In the genomic region with DNA sequence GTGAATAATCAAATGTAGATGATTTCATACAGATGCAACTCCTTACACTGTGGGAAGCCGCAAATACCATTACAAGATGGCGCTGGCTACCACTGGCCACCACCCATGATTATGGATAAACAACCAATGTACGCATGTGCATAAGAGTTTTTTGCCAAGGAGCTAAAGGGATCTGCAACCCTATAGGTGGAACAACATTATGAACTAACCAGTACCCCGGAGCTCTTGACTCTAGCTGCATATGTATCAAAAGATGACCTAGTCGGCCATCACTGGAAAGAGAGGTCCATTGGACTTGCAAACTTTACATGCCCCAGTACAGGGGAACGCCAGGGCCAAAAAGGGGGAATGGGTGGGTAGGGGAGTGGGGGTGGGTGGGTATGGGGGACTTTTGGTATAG, we compare ENCODE assay signal across 19 mouse cellular contexts. TPM values are rescaled to one million over a fixed set of nuclear protein-coding genes. Genes with fewer than 3 reads are reported as not detected.
A peak's percentile ranks its signal among the peaks of the same experiment; 100 is the strongest.
DNase-seq lines count a peak whose midpoint lies in the region; ATAC-seq lines count a peak whose summit lies in the region.
"Not testable (repeated sequence)": the region's sequence is repeated elsewhere in the genome, so short reads cannot be mapped to it uniquely, and the experiment has no call there.
"Had no signal": no experiment of that assay in that cellular context is flagged by ENCODE, and none has a peak within 500 bp of the region (broad histone marks: within the 10 kb centered on the region; RNA-seq: fewer than 3 reads in every experiment).

No protein-coding gene starts in this region.

- DNase-seq in forebrain, embryonic 11.5 days (ENCODE audit: low spot score); limb, embryonic 11.5 days (ENCODE audit: low spot score); midbrain, embryonic 14.5 days: not testable (repeated sequence)

- H3K4me3 ChIP-seq in forebrain, embryonic 11.5 days (ENCODE audit: low read depth, low read length); heart, embryonic 12.5 days; hindbrain, embryonic 15.5 days; limb, embryonic 11.5 days (ENCODE audit: low read depth, low read length); lung, embryonic 15.5 days; midbrain, embryonic 14.5 days (replicated peaks; ENCODE audit: low read depth, low read length); neural tube, embryonic 13.5 days: not testable (repeated sequence)

- not testable (repeated sequence) for H3K4me1 ChIP-seq in forebrain, embryonic 11.5 days (replicated peaks; ENCODE audit: control insufficient read depth, insufficient read depth, low read length); heart, embryonic 12.5 days (replicated peaks); hindbrain, embryonic 15.5 days (replicated peaks); limb, embryonic 11.5 days (ENCODE audit: control insufficient read depth, insufficient read depth, low read length); lung, embryonic 15.5 days; midbrain, embryonic 14.5 days (ENCODE audit: control insufficient read depth, insufficient read depth, low read length); neural tube, embryonic 13.5 days (replicated peaks)

- not testable (repeated sequence) for H3K9ac ChIP-seq in forebrain, embryonic 11.5 days (ENCODE audit: low read length); heart, embryonic 12.5 days; hindbrain, embryonic 15.5 days; limb, embryonic 11.5 days (ENCODE audit: low read length); lung, embryonic 15.5 days; midbrain, embryonic 14.5 days (replicated peaks; ENCODE audit: low read length); neural tube, embryonic 13.5 days

- H3K36me3 ChIP-seq in forebrain, embryonic 11.5 days (ENCODE audit: control insufficient read depth, insufficient read depth, low read length); heart, embryonic 12.5 days; hindbrain, embryonic 15.5 days; limb, embryonic 11.5 days (ENCODE audit: control insufficient read depth, insufficient read depth, low read length); lung, embryonic 15.5 days; midbrain, embryonic 14.5 days (ENCODE audit: control insufficient read depth, insufficient read depth, low read length); neural tube, embryonic 13.5 days: not testable (repeated sequence)

- not testable (repeated sequence) for H3K9me3 ChIP-seq in forebrain, embryonic 11.5 days (ENCODE audit: control insufficient read depth, low read length); heart, embryonic 12.5 days (replicated peaks); hindbrain, embryonic 15.5 days; limb, embryonic 11.5 days (ENCODE audit: control insufficient read depth, low read length); lung, embryonic 15.5 days; midbrain, embryonic 14.5 days (ENCODE audit: control insufficient read depth, low read length); neural tube, embryonic 13.5 days

- not testable (repeated sequence) for H3K27ac ChIP-seq in forebrain, embryonic 11.5 days (ENCODE audit: low read depth, low read length); heart, embryonic 12.5 days (ENCODE audit: poor library complexity, severe bottlenecking); hindbrain, embryonic 15.5 days (replicated peaks); limb, embryonic 11.5 days (replicated peaks; ENCODE audit: low read depth, low read length); lung, embryonic 15.5 days; midbrain, embryonic 14.5 days (replicated peaks; ENCODE audit: low read depth, low read length); neural tube, embryonic 13.5 days (replicated peaks)

- WGBS in forebrain, embryonic 11.5 days, result 91% methylated on average over 5 of the region's 6 CpGs
- 88% methylated on average over 6 of the region's 6 CpGs for WGBS in heart, embryonic 12.5 days
- WGBS in hindbrain, embryonic 15.5 days, result 94% methylated on average over 6 of the region's 6 CpGs
- 93% methylated on average over 5 of the region's 6 CpGs for WGBS in limb, embryonic 11.5 days
- 87% methylated on average over 6 of the region's 6 CpGs for WGBS in lung, embryonic 15.5 days
- 91% methylated on average over 5 of the region's 6 CpGs for WGBS in midbrain, embryonic 14.5 days
- 94% methylated on average over 6 of the region's 6 CpGs for WGBS in neural tube, embryonic 13.5 days

- H3K27me3 ChIP-seq in forebrain, embryonic 11.5 days (ENCODE audit: control insufficient read depth, insufficient read depth, low read length); heart, embryonic 12.5 days (replicated peaks); hindbrain, embryonic 15.5 days; limb, embryonic 11.5 days (ENCODE audit: control insufficient read depth, insufficient read depth, low read length); lung, embryonic 15.5 days; midbrain, embryonic 14.5 days (ENCODE audit: control insufficient read depth, insufficient read depth, low read length); neural tube, embryonic 13.5 days: not testable (repeated sequence)

- not testable (repeated sequence) for H3K4me2 ChIP-seq in forebrain, embryonic 11.5 days (ENCODE audit: low read depth, low read length, severe bottlenecking); heart, embryonic 12.5 days; hindbrain, embryonic 15.5 days; limb, embryonic 11.5 days (ENCODE audit: low read depth, severe bottlenecking); lung, embryonic 15.5 days; midbrain, embryonic 14.5 days (ENCODE audit: low read length); neural tube, embryonic 13.5 days

- ATAC-seq in forebrain, embryonic 11.5 days (replicated peaks; ENCODE audit: low FRiP score), result peak; percentile 70; the same call in 1 of the 2 replicates
- peak; percentile 68; the same call in 1 of the 2 replicates for ATAC-seq in heart, embryonic 12.5 days (ENCODE audit: insufficient number of reproducible peaks, low FRiP score)
- peak; percentile 73 for ATAC-seq in hindbrain, embryonic 15.5 days (ENCODE audit: low FRiP score, low read depth)
- peak; percentile 68; the same call in 1 of the 2 replicates for ATAC-seq in limb, embryonic 11.5 days (ENCODE audit: insufficient number of reproducible peaks, low FRiP score, low TSS enrichment, low read depth)
- peak; percentile 70 for ATAC-seq in lung, embryonic 15.5 days (ENCODE audit: borderline replicate concordance, extremely low read depth, low FRiP score, low TSS enrichment)
- peak; percentile 60; the same call in 1 of the 2 replicates for ATAC-seq in midbrain, embryonic 14.5 days (ENCODE audit: low FRiP score, low TSS enrichment)
- ATAC-seq in neural tube, embryonic 13.5 days (ENCODE audit: low read depth), result peak; percentile 27

RNA-seq across cellular contexts. Expression of a gene that starts 21.2 kb away (rescaled TPM):
- polyA plus RNA-seq in forebrain, embryonic 11.5 days (2014; fragmentation: Nextera tagmentation; extraction: Ambion mirVana), result not detected in 2 replicates
- polyA plus RNA-seq in heart, embryonic 12.5 days (2016; fragmentation: Nextera tagmentation; extraction: Ambion mirVana), result not detected in 2 replicates
- polyA plus RNA-seq in hindbrain, embryonic 15.5 days (2015; fragmentation: Nextera tagmentation; extraction: Ambion mirVana), result not detected in 2 replicates
- not detected in 2 replicates for polyA plus RNA-seq in limb, embryonic 11.5 days (2014; fragmentation: Nextera tagmentation; extraction: Ambion mirVana)
- polyA plus RNA-seq in lung, embryonic 15.5 days (2015; fragmentation: Nextera tagmentation; extraction: Ambion mirVana), result not detected in 2 replicates
- not detected in 2 replicates for polyA plus RNA-seq in midbrain, embryonic 14.5 days (2014; fragmentation: Nextera tagmentation; extraction: Ambion mirVana)
- not detected in 2 replicates for polyA plus RNA-seq in neural tube, embryonic 13.5 days (2015; fragmentation: Nextera tagmentation; extraction: Ambion mirVana)
- polyA plus RNA-seq: CD4-positive, CD25-positive, alpha-beta regulatory T cell, adult 4 months; embryonic facial prominence, embryonic 14.5 days; erythroblast, embryonic 14.5 days; forebrain, embryonic 14.5 days; heart, embryonic 11.5 days; intestine, embryonic 16.5 days; limb, embryonic 14.5 days; liver, embryonic 14.5 days; lung, adult 2 months; midbrain, embryonic 16.5 days; myocyte; stomach, embryonic 15.5 days had no signal
